Mouse (Mus musculus) right cerebral cortex, postnatal 25 days (tissue): Measurements from ENCODE around the gene Slc25a21.

ENCODE experiments used
- DNase-seq: peaks from one replicate; pipeline ENCODE4 v3.0.0; 2022

Slc25a21 gene

GRCm38 (mm10) chr12:56718707-56719051 lies 478.6 kb downstream of the Slc25a21 start:
- no peak for DNase-seq

DNA sequence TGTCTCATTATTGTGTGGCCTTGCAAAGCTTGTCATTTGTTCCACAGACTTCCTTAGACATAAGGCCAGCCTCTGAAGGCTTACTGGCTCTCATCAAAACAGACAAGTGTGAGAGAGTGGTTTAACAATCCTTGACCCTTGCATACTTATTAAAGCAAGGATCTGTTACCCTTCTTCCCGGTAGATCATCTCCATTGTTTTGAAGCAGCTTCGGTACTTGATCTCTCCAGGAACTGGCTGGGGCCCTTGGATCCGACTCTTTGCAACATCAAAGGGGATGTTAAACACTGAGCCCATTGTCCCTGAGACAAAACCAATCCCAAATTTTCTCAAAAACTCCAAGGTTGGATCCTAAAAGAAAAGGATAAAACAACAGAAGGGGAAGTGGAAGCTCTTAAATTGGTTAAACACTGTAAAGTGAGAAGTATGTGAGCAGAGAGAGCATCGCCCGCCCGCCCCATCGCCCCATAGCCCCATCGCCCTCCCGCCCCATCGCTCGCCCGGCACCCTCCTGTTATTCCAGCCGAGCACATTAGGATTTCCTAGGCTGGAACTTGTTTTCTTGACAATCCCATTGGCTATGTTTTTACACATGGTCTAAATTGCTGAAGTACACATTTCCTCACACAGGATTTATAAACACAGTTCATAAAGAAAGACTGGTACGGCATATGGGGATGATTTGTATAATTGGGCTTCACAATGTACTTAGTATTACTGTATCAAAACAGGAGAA lies 479.1 kb downstream of the Slc25a21 start:
- no peak for DNase-seq

DNA sequence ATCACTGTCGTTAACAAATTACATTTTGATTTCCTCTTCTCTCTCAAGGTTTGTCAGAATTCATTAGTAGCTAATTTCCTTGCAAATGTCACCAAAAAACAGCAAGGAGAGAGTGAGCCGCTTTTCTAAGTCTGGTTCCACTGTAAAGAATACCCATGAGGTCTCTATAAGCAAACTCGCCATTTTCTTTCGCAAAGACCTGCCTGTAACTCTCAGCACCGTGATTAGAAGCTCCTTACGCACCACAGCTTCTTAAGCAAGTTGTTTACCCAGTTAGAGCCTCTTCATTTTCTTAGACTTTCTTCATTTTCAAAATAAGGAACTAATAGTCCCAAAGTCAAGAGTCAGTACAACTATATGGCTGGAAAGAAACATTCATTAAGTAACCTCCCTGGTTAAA lies 496.3 kb downstream of the Slc25a21 start:
- DNase-seq: no peak

DNA sequence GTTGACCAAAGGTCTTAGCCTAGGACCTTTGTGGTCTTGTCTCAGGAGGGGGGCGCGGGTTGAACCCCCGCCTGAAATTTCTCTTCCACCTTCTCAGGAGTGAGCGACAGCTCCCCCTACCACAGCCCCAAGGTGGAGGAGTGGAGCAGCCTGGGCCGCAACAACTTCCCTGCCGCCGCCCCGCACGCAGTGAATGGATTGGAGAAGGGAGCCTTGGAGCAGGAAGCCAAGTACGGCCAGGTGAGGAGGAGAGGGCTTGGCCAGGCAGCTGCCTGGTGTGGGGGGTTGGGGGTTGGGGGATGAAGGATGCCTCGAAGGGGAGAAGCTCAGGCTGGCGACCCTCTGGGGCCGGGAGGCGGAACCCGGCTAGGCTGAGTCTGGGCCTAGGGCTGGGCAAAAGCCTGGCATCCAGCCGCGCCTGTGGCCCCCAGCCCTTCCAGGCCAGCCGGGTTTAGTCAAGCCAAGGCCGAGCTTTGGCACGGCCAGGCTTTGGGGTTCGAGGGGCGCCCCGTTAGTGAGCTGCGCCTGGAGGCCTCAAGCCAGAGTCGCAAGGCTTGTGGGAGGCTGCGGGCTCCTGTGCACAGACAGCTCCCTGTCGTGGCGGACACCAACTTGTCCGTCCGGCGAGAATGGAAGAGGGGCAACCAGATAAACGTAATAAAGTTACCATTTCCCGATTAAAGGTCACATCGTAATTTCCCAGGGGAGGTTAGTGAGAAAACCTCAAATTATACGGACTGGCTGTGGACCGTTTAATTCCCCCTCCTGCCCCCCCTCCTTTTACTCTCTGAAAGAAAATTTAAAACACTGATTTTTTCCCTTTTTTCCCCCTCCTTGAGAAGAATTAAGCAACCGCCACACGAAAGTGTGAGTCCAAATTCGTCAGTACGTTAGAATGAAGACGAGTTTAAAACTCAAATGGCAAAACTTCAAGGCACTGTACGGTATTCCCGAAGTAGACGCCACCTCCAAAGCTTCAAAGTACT lies 497.1 kb downstream of the Slc25a21 start:
- no peak for DNase-seq

GRCm38 (mm10) chr12:56699351-56699750 lies 497.9 kb downstream of the Slc25a21 start:
- DNase-seq: no peak

DNA sequence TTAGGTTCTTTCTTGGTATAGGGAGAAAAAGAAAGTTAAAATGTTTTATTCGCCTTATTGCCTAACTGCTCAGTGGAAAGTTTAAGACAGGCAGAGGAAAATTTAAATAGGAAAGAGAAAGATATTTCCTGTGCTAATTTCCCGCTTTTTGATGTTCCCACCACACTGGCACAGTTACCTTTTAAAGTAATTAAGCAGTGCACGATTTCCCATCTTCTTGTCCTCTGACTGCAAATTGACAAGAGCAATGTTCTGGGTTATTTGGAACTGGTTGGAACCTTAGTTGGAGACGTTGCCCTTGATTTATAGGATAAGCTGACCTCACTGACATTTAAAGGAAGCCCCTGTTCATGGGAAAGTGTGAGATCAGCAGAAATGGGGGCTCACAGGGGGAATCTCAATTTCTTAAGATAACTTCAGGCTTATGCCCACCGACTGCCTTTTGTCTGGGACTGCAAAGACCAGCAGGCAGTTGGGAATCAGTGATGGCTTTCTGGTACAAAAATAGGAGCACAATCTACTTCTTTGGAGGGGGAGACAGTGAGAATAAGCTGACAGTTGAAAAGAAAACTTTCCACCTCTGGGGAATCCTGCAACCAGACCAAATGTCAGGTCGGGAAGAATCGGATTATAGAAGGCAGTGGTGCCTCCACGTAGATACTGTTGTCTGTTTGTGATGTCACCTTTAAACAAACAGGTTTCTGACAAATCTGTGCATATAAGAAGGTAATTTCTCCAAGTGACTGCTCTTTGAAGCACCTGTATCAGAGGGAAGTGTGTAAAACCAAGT lies 498.9 kb downstream of the Slc25a21 start:
- no peak for DNase-seq

DNA sequence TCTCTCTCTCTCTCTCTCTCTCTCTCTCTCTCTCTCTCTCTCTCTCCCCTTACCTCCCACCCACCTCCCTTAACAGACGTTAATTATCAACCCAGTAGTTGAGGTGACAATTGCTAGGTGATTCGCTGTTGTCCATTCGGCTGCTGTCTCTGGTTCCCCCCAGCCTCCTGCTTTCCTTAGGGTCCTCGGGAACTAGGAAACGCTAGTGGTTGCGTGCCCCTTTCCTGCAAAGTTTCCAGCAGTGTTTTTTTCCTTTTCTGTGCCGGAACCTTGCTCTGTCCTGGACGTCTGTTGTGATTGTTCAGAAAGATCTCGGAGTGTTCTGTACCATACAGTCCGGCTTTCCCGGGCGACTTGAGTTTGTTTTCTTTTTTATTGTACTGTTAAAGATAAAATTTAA lies 499.5 kb downstream of the Slc25a21 start:
- DNase-seq: no peak

DNA sequence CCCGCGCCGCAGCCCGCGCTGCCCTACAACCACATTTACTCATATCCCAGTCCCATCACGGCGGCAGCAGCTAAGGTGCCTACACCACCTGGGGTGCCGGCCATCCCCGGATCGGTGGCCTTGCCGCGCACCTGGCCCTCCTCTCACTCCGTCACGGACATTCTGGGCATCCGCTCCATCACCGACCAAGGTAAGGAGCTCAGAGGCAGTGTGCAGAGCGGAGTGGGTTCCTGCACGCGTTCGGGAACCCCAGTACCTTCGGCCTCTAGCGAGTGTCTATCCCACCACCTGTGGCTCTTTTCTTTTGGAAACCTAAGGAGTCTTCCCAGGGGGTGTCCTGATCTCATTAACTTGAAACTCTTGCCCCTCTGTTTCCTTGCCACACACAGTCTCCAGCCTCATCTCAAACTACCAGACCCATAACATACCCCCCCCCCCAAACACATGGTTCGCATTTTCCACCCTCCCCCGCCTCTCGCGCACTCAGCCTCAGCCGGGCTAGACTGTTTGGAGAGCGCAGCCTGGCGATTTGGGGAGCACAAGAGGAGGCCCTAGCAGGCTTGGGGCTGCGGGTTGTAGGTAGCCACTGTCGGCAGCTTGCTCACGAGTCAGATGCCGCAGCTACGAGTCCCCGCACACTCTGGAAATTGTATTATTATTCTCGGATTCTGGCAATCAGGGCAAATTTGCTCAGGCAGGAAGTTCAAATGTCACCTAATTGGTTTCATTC lies 500.1 kb downstream of the Slc25a21 start:
- DNase-seq: no peak

DNA sequence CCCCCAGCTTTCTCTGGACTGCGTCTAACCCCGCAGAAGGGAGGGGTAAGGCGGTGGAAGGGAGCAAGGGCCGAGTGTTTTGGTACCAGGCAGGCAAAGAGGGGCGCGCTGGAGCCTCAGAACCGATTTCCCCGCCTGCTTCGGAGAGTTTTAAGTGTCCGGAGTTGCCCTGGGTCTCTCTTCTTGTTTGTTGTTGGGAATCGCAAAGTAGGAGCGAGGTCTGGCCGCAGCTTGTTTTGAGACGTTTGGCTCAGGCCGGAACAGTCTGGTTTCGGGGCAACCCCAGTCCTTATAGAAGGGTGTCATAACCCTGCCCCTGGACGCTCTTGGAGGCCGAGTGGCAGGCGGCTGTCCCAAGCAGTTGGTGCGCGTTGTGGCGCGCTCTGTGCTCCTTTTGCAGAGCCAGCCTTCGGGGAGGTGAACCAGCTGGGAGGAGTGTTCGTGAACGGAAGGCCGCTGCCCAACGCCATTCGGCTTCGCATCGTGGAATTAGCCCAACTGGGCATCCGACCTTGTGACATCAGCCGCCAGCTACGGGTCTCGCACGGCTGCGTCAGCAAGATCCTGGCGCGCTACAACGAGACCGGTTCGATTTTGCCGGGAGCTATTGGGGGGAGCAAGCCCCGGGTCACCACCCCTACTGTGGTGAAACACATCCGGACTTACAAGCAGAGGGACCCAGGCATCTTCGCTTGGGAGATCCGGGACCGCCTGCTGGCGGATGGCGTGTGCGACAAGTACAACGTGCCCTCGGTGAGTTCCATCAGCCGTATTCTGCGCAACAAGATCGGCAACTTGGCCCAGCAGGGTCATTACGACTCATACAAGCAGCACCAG lies 500.9 kb downstream of the Slc25a21 start:
- no peak for DNase-seq

DNA sequence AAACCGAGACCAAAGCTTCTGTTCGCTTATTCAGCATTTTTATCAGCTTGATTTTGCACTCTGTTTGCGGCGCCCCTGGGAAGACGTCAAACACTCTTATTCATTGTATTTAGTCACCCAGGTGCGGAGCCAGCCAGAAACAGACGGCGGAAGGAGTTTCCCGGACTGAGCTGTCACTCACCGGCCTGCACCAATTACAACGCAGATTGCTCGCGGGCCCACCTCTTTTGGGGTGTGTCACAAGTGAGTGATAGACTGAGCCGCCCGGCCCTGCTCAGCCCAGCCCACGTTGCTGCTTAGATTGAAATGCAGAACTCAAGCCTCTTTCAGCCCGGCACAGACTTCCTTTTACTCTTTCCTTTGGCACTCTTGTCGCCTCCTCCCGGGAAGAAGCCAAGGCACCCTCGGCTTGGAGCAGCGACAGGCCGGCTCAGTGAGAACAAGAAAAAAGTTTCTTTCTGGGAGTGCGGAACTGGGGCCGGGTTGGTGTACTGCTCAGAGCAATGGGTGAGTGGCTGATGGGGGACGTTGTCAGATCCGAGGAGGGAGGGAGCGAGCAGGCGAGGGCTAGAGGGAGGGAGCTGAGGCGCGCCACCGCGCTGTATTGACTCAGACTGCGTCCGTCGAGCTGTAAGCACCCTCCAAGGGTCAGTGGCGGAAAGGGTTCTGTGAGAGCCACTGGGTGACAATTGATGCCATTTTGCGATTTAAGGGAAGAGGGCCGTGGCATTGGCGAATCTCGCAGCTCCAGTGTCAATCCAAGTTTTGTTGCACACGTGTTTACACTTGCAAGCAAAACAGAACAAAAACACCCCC lies 501.7 kb downstream of the Slc25a21 start:
- DNase-seq: no peak

DNA sequence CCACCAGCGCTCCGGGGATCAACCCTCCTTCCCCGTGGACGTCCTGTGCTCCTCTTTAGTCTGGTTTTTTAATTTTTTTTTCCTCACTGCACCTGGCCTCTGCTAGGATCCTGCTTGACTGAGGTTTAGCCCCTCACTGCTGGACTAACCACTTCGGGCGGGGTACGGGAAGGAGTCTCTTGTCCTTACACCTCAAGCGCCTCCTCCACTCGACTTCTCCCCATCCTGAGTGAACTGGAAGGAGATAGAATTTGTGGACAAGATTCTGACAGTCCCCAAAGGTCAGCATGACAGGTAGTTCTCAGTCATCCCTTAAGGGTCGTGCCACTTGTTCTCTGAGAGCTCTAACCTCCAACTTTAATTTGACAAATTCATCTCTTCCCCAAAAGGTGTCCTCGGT lies 502.3 kb downstream of the Slc25a21 start:
- no peak for DNase-seq

DNA sequence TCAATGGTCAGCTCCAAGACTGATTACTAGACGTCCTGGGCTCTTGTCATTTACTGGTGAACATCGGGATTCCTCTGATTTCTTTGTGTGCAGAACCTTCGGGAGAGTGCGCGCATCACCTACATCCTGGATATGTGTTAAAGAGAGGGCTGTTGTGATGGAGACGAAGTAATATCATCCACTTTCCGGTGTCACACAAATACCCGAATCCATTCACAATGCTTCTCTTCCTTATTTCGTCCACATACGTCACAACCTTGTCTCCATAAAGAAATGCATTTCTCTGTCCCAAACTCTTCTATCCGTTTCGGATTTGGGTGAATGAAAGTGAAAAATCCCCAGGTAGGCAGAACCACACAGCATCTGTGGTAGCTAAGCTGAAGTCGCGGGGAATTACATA lies 502.9 kb downstream of the Slc25a21 start:
- DNase-seq: no peak

- DNase-seq: no peak
Observed at GRCm38 (mm10) chr12:56693411-56694098, 503.7 kb downstream of the Slc25a21 start.

GRCm38 (mm10) chr12:56692536-56692935 lies 504.7 kb downstream of the Slc25a21 start:
- DNase-seq: no peak

DNA sequence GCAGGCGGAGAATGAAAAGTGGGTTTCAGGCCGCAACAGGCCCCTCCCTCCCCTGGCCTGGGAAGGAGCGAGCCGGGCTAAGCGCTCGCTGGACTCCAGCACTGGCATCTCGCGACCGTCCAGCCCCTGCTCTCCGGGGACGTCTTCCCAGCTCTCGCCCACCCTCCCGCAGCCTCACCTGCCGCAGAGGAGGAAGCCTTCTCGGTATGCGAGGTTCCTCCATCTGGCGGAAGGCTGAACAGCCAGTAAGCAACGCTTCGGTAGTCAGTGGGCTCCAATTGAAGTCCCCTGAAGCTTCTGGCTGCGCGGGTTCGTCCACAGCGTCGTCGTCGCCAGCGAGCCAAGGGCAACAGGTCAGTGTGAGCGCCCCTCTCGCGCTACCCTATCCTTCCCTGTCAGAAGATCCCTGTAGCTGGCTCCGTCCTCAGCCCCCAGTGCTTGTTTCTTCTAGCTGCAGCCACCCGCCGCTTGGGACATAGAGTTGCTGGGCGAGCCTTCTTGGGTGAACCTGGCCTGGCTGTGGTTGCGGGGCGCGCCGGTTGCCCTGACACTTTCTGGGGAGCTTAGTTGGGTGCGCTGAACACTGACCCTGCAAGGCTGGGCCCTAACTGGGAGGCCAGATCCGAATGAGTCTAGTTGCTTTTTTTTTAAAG lies 505.7 kb downstream of the Slc25a21 start, which contains the start of gene Pax9:
Gene Pax9 (plus strand): TSS at position 341 of the 653 bp plus-strand sequence.
- no peak for DNase-seq

- DNase-seq: no peak
Observed at GRCm38 (mm10) chr12:56691001-56691400, 506.3 kb downstream of the Slc25a21 start.

GRCm38 (mm10) chr12:56690366-56690765 lies 506.9 kb downstream of the Slc25a21 start:
- DNase-seq: no peak

GRCm38 (mm10) chr12:56689736-56690135 lies 507.5 kb downstream of the Slc25a21 start:
- no peak for DNase-seq

DNA sequence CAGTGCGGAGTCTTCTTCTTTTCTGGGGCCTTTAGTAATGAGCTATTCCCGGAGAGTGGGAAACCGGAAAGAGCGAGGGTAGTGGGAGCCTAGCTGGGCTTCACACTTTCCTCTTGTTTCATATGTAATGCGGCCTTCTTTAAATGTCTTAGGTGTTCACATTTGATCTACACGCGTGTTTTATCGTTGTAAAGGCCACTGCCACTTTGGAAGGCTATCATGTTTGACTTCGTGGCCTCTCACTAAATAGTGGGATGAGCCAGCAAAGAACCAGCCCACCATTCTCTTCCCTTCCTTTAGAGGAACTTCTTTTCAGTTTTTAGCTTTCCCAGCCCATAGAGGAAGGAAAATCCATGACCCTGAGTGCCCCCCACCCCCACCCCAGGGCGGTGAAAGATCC lies 507.9 kb downstream of the Slc25a21 start:
- DNase-seq: no peak
